Comparison of ENCODE assay signal across 8 mouse cellular contexts in the genomic region with DNA sequence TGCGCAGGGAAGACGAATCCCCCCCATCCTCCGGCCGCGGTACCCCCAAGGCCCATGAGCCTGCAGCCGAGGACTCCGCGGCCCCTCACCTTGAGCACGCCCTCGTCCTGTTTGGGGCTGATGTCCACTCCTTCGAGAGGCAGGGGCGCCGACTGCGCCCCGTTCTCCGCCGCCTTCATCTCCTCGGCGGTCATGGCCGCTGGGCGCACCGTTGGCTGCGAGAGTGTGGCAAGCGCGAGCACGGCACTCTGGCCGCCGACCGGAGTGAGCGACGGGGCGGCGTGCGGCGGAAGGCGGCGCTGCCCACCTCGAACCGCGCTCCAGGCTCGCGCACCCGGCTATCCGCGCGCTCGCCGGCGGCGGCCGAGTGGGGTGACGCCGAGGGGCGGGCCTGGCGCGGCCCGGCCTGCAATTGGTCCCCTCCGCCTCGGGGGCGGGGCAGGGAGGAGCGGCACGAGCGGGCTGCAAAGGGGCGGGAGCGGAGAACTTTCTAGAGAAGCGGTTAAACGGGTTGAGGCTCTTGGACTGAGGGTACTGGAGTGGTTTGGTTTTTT. TPM values are rescaled to one million over a fixed set of nuclear protein-coding genes. Genes with fewer than 3 reads are reported as not detected.
DNase-seq lines count a peak whose midpoint lies in the region; ATAC-seq and TF ChIP-seq lines count a peak whose summit lies in the region.

Gene Fkbp4, minus strand, starts transcription at position 361 of the 554 bp plus-strand sequence.

- H3K36me3 ChIP-seq in hindbrain, embryonic 15.5 days: peaks cover 30% of the 10 kb centered on the region

- H3K27ac ChIP-seq in hindbrain, embryonic 15.5 days (replicated peaks): peak within 1 kb of the TSS; percentile 86
- peak within 1 kb of the TSS; percentile 91 for H3K27ac ChIP-seq in left cerebral cortex, adult 2 months

- peak; percentile 94 for ATAC-seq in hindbrain, embryonic 15.5 days (ENCODE audit: low FRiP score, low read depth)
- peak; percentile 91 for ATAC-seq in megakaryocyte, adult 5-6 weeks (ENCODE audit: poor library complexity, severe bottlenecking)

- peak within 1 kb of the TSS; percentile 76 for H3K4me2 ChIP-seq in hindbrain, embryonic 15.5 days

- peak within 1 kb of the TSS; percentile 64 for H3K4me3 ChIP-seq in hindbrain, embryonic 15.5 days
- peak within 1 kb of the TSS; percentile 98 for H3K4me3 ChIP-seq in left cerebral cortex, adult 2 months

- TF ChIP-seq CTCF in left cerebral cortex, adult 2 months (IDR thresholded peaks at IDR 0.05): no peak; the same call in 1 of the 2 replicates

- under 1% methylated on average over 63 of the region's 67 CpGs for WGBS in hindbrain, embryonic 15.5 days

- no peaks in the 10 kb centered on the region for H3K27me3 ChIP-seq in hindbrain, embryonic 15.5 days

- DNase-seq in T-cell, adult 2 months (ENCODE audit: low spot score): peak; percentile 92
- DNase-seq in cerebellum, postnatal 25 days: peak; percentile 94 to 97
- peak; percentile 91 for DNase-seq in frontal cortex, postnatal 36 days (ENCODE audit: low spot score in 2 of 2)
- peak; percentile 95 for DNase-seq in left cerebral cortex, adult 2 months (ENCODE audit: extremely low spot score in 1 of 2, low spot score in 2 of 2)
- peak; percentile 89 to 91 for DNase-seq in right cerebral cortex, adult 2 months (ENCODE audit: low spot score in 2 of 2)
- peak; percentile 94 for DNase-seq in urinary bladder, postnatal 14 days (ENCODE audit: low spot score)

- intact Hi-C loops in left cerebral cortex, adult 2 months (cut with DNase I): loop anchor here (5.0 to 10.0 kb wide), 2 partner anchors 39 to 1096 kb away; partner anchors contain the start of gene Gabarapl1

- peaks cover 19% of the 10 kb centered on the region for H3K4me1 ChIP-seq in hindbrain, embryonic 15.5 days (replicated peaks)

- no peaks in the 10 kb centered on the region for H3K9me3 ChIP-seq in hindbrain, embryonic 15.5 days

- H3K9ac ChIP-seq in hindbrain, embryonic 15.5 days: peak within 1 kb of the TSS; percentile 78

RNA-seq across cellular contexts. Expression of gene Fkbp4, which starts in this region (rescaled TPM):
- 338 and 368 TPM in 2 replicates for polyA plus RNA-seq in hindbrain, embryonic 15.5 days (2015; fragmentation: Nextera tagmentation; extraction: Ambion mirVana)
- total RNA-seq in left cerebral cortex, adult 2 months (2021): 100 to 1,000 TPM; 118 TPM
- 34.6 and 38.1 TPM in 2 replicates for total RNA-seq in megakaryocyte, adult 5-6 weeks (2015)
- 93.1 and 95.7 TPM in 2 replicates for total RNA-seq in megakaryocyte, adult 5-6 weeks (2017)

Comparison
In these comparisons a context has a peak if more than half of its experiments do, and no peak if none do; other contexts are left out.
1. Peak in every context shown above with its lines: DNase-seq, ATAC-seq, H3K4me3 ChIP-seq and H3K27ac ChIP-seq.